ENCODE assay signal across 7 mouse cellular contexts in the genomic region with DNA sequence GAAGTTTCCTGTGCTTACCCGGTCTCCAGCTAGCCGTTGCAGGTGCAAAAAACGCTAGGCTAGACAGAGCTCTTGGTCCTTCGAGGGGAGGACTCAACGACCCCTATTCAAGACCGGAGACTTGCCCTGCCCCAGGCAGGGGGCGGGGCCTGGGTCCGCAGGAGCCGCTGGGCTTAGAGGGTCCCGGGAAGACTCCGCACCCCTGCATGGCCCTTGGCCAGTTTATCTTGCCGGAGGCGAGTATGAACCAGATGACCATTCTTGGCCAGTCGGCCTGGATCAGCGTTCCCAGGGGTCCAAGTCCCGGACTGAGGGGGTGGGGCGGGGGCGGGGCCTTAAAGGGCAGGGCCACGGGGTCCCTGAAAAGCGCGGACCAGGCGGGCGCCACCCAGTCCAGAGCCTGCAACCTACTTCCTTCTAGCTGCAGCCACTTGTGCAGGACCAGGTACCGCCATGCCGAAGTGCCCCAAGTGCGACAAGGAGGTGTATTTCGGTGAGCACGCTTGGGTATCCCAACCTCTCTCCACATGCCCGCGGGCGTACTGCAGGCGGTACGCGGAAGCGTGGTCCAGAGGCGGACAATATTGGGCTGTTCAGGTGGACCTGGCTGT. TPM values are rescaled to one million over a fixed set of nuclear protein-coding genes. Genes with fewer than 3 reads are reported as not detected.
DNase-seq lines count a peak whose midpoint lies in the region; ATAC-seq and TF ChIP-seq lines count a peak whose summit lies in the region.

No protein-coding gene starts in this region.

- no peaks in the 10 kb centered on the region for H3K27me3 ChIP-seq in MEL (ENCODE audit: control insufficient read depth in 1 of 2, insufficient read depth in 2 of 2, low read length in 2 of 2)
- H3K27me3 ChIP-seq in heart, embryonic 10.5 days (ENCODE audit: insufficient read depth, poor library complexity, severe bottlenecking), result peaks cover 12% of the 10 kb centered on the region; the same call in 1 of the 2 replicates
- H3K27me3 ChIP-seq in kidney, embryonic 16.5 days (ENCODE audit: insufficient read depth, low read length), result no peaks in the 10 kb centered on the region; the same call in 1 of the 2 replicates
- H3K27me3 ChIP-seq in splenic B cell, adult 2 months (ENCODE audit: control insufficient read depth, insufficient read depth, low read length, poor library complexity, severe bottlenecking), result no peaks in the 10 kb centered on the region

- peak; percentile 94 for DNase-seq in MEL (ENCODE audit: low read depth, low spot score)
- DNase-seq in embryo, embryonic 11 days, result peak; percentile 57
- DNase-seq in heart, embryonic 10.5 days (ENCODE audit: low spot score), result peak; percentile 80
- DNase-seq in lung, postnatal 25 days (ENCODE audit: low spot score), result peak; percentile 68
- DNase-seq in splenic B cell, adult 2 months (ENCODE audit: low read depth, low spot score), result peak; percentile 64
- no peak for DNase-seq in left cerebral cortex, postnatal 4 days

- TF ChIP-seq CTCF in MEL (IDR thresholded peaks at IDR 0.05 in 2 of 3, conservative IDR thresholded peaks at IDR 0.05 in 1 of 3; ENCODE audit: control insufficient read depth in 1 of 3, insufficient read depth in 1 of 3, low read depth in 2 of 3, low read length in 3 of 3, poor library complexity in 1 of 3, severe bottlenecking in 1 of 3), result no peak

- no peaks in the 10 kb centered on the region for H3K9me3 ChIP-seq in MEL (replicated peaks; ENCODE audit: insufficient read depth, low read length)
- no peaks in the 10 kb centered on the region for H3K9me3 ChIP-seq in heart, embryonic 10.5 days
- no peaks in the 10 kb centered on the region for H3K9me3 ChIP-seq in kidney, embryonic 16.5 days (ENCODE audit: low read length)

- peaks cover 5% of the 10 kb centered on the region for H3K79me2 ChIP-seq in MEL (ENCODE audit: control insufficient read depth, insufficient read depth, low read length, poor library complexity)

- H3K36me3 ChIP-seq in MEL (ENCODE audit: control insufficient read depth in 1 of 2, insufficient read depth in 2 of 2, low read length in 2 of 2), result peaks cover 0 to 18% of the 10 kb centered on the region in 2 experiments; a peak in 2 of 4 replicates
- peaks cover 5% of the 10 kb centered on the region; the same call in 1 of the 2 replicates for H3K36me3 ChIP-seq in heart, embryonic 10.5 days
- no peaks in the 10 kb centered on the region for H3K36me3 ChIP-seq in kidney, embryonic 16.5 days (ENCODE audit: insufficient read depth, low read length)
- H3K36me3 ChIP-seq in splenic B cell, adult 2 months (ENCODE audit: control insufficient read depth, insufficient read depth, low read length, poor library complexity, severe bottlenecking), result peaks cover 2% of the 10 kb centered on the region; the same call in 1 of the 2 replicates

- no peak for TF ChIP-seq EP300 in MEL (IDR thresholded peaks at IDR 0.05; ENCODE audit: low read depth in 1 of 2, low read length in 2 of 2)

- intact Hi-C loops in left cerebral cortex, postnatal 4 days (cut with DNase I), result no loop called here

- no peak for ATAC-seq in kidney, embryonic 16.5 days (ENCODE audit: low FRiP score, low TSS enrichment)

- H3K4me1 ChIP-seq in MEL (ENCODE audit: control insufficient read depth in 1 of 2, insufficient read depth in 2 of 2, low read length in 2 of 2), result peaks cover 16 to 44% of the 10 kb centered on the region in 2 experiments
- peaks cover 75% of the 10 kb centered on the region for H3K4me1 ChIP-seq in heart, embryonic 10.5 days
- peaks cover 47% of the 10 kb centered on the region for H3K4me1 ChIP-seq in kidney, embryonic 16.5 days (ENCODE audit: insufficient read depth, low read length)

- peak overlapping the region; percentile 79 for H3K9ac ChIP-seq in MEL (ENCODE audit: control insufficient read depth, low read depth, low read length, poor library complexity, severe bottlenecking)
- H3K9ac ChIP-seq in kidney, embryonic 16.5 days (replicated peaks; ENCODE audit: low read length), result peak overlapping the region; percentile 70

- peak overlapping the region; percentile 78 to 80 for H3K4me3 ChIP-seq in MEL (ENCODE audit: control insufficient read depth in 1 of 2, insufficient read depth in 1 of 2, low read depth in 2 of 2, low read length in 2 of 2)
- H3K4me3 ChIP-seq in heart, embryonic 10.5 days, result peak overlapping the region; percentile 70
- peak overlapping the region; percentile 63 for H3K4me3 ChIP-seq in kidney, embryonic 16.5 days (ENCODE audit: low read length)

- H3K4me2 ChIP-seq in kidney, embryonic 16.5 days (replicated peaks; ENCODE audit: low read depth, low read length), result peak overlapping the region; percentile 95

- peak overlapping the region; percentile 45 for H3K27ac ChIP-seq in MEL (ENCODE audit: control insufficient read depth, low read depth, low read length)
- peak overlapping the region; percentile 83 for H3K27ac ChIP-seq in heart, embryonic 10.5 days
- H3K27ac ChIP-seq in kidney, embryonic 16.5 days (ENCODE audit: low read length), result no peak overlapping the region

- no peak for TF ChIP-seq RAD21 in MEL (IDR thresholded peaks at IDR 0.05; ENCODE audit: low read depth, low read length)

- TF ChIP-seq POLR2A in MEL (IDR thresholded peaks at IDR 0.05; ENCODE audit: control insufficient read depth in 1 of 2, insufficient read depth in 1 of 2, low read depth in 1 of 2, low read length in 2 of 2, poor library complexity in 1 of 2), result peak in 1 of 2 experiments; percentile 98; a peak in 2 of 4 replicates

- 2% methylated on average over 35 of the region's 36 CpGs for WGBS in heart, embryonic 10.5 days
- WGBS in kidney, embryonic 16.5 days, result 1% methylated on average over 36 of the region's 36 CpGs

TF ChIP-seq in MEL, 35 proteins besides CTCF, POLR2A, EP300 and RAD21:
- no peak for TF ChIP-seq ZMIZ1 (IDR thresholded peaks at IDR 0.05; ENCODE audit: low read depth, low read length)
- no peak for TF ChIP-seq MYB (IDR thresholded peaks at IDR 0.05; ENCODE audit: low read depth, low read length)
- no peak for TF ChIP-seq ETS1 (IDR thresholded peaks at IDR 0.05; ENCODE audit: low read depth, low read length)
- no peak for TF ChIP-seq RCOR1 (IDR thresholded peaks at IDR 0.05; ENCODE audit: low read depth, low read length)
- TF ChIP-seq BHLHE40 (IDR thresholded peaks at IDR 0.05; ENCODE audit: borderline replicate concordance, low read depth, low read length), result no peak
- TF ChIP-seq TBP (IDR thresholded peaks at IDR 0.05; ENCODE audit: low read depth, low read length), result peak; percentile 91
- no peak for TF ChIP-seq POLR2AphosphoS2 (IDR thresholded peaks at IDR 0.05; ENCODE audit: low read length)
- TF ChIP-seq ELF1 (IDR thresholded peaks at IDR 0.05; ENCODE audit: low read depth, low read length), result no peak
- no peak for TF ChIP-seq MYC (IDR thresholded peaks at IDR 0.05; ENCODE audit: low read depth, low read length)
- TF ChIP-seq KAT2A (conservative IDR thresholded peaks at IDR 0.05; ENCODE audit: low read depth, low read length), result no peak
- TF ChIP-seq CHD2 (IDR thresholded peaks at IDR 0.05; ENCODE audit: low read length), result no peak
- no peak for TF ChIP-seq MXI1 (IDR thresholded peaks at IDR 0.05; ENCODE audit: low read depth, low read length)
- no peak for TF ChIP-seq ZNF384 (IDR thresholded peaks at IDR 0.05; ENCODE audit: low read depth, low read length)
- 0 out of 2 replicates have a peak, but pooled peaks have one; percentile 66 for TF ChIP-seq POLR2AphosphoS5 (IDR thresholded peaks at IDR 0.05; ENCODE audit: borderline replicate concordance, low read depth, low read length)
- no peak for TF ChIP-seq SMC3 (IDR thresholded peaks at IDR 0.05; ENCODE audit: low read depth, low read length)

RNA-seq across cellular contexts. Expression of gene Tedc1, which starts 4.5 kb away (rescaled TPM):
- 40.6 and 50.7 TPM in 2 replicates for total RNA-seq in MEL (2012; rRNA removed)
- 10 to 100 TPM in 1 of 2 experiments, not detected in 1; 74.7 TPM for polyA plus RNA-seq in MEL (2012; ENCODE audit: insufficient read depth in 1 of 2, insufficient read length in 2 of 2, low read depth in 1 of 2, low replicate concordance in 2 of 2, missing spikeins in 1 of 2)
- 32.7 and 33.5 TPM in 2 replicates for polyA plus RNA-seq in heart, embryonic 10.5 days (2016; fragmentation: Nextera tagmentation; extraction: Ambion mirVana)
- polyA plus RNA-seq in kidney, embryonic 16.5 days (2015; fragmentation: Nextera tagmentation; extraction: Ambion mirVana), result 38.2 and 45.5 TPM in 2 replicates
- total RNA-seq in left cerebral cortex, postnatal 4 days (2021), result 1 to 10 TPM; 5.6 to 5.7 TPM

RNA-seq across cellular contexts. Expression of gene Crip1, which starts 5.7 kb away (rescaled TPM):
- 419 and 438 TPM in 2 replicates for total RNA-seq in MEL (2012; rRNA removed)
- polyA plus RNA-seq in MEL (2012; ENCODE audit: insufficient read depth in 1 of 2, insufficient read length in 2 of 2, low read depth in 1 of 2, low replicate concordance in 2 of 2, missing spikeins in 1 of 2), result 100 to 1,000 TPM in 1 of 2 experiments, not detected in 1; 282 TPM
- polyA plus RNA-seq in heart, embryonic 10.5 days (2016; fragmentation: Nextera tagmentation; extraction: Ambion mirVana), result 511 and 613 TPM in 2 replicates
- 270 and 293 TPM in 2 replicates for polyA plus RNA-seq in kidney, embryonic 16.5 days (2015; fragmentation: Nextera tagmentation; extraction: Ambion mirVana)
- total RNA-seq in left cerebral cortex, postnatal 4 days (2021), result 10 to 100 TPM; 14.9 to 16.3 TPM

RNA-seq across cellular contexts. Expression of gene Crip2, which starts 11.7 kb away (rescaled TPM):
- 65.2 and 67.8 TPM in 2 replicates for total RNA-seq in MEL (2012; rRNA removed)
- polyA plus RNA-seq in MEL (2012; ENCODE audit: insufficient read depth in 1 of 2, insufficient read length in 2 of 2, low read depth in 1 of 2, low replicate concordance in 2 of 2, missing spikeins in 1 of 2), result 100 to 1,000 TPM in 1 of 2 experiments, not detected in 1; 261 TPM
- polyA plus RNA-seq in heart, embryonic 10.5 days (2016; fragmentation: Nextera tagmentation; extraction: Ambion mirVana), result 956 and 1,505 TPM in 2 replicates
- 244 and 263 TPM in 2 replicates for polyA plus RNA-seq in kidney, embryonic 16.5 days (2015; fragmentation: Nextera tagmentation; extraction: Ambion mirVana)
- 100 to 1,000 TPM; 306 to 334 TPM for total RNA-seq in left cerebral cortex, postnatal 4 days (2021)

RNA-seq across cellular contexts. Expression of gene Tmem121, which starts 34.0 kb away (rescaled TPM):
- total RNA-seq in MEL (2012; rRNA removed), result 14.4 and 17.0 TPM in 2 replicates
- 10 to 100 TPM in 1 of 2 experiments, not detected in 1; 35.2 TPM for polyA plus RNA-seq in MEL (2012; ENCODE audit: insufficient read depth in 1 of 2, insufficient read length in 2 of 2, low read depth in 1 of 2, low replicate concordance in 2 of 2, missing spikeins in 1 of 2)
- polyA plus RNA-seq in heart, embryonic 10.5 days (2016; fragmentation: Nextera tagmentation; extraction: Ambion mirVana), result 2.6 and 6.1 TPM in 2 replicates
- 8.6 and 10.9 TPM in 2 replicates for polyA plus RNA-seq in kidney, embryonic 16.5 days (2015; fragmentation: Nextera tagmentation; extraction: Ambion mirVana)
- 10 to 100 TPM; 37.8 to 40.0 TPM for total RNA-seq in left cerebral cortex, postnatal 4 days (2021)

RNA-seq across cellular contexts. Expression of gene Mta1, which starts 53.7 kb away (rescaled TPM):
- 99.5 and 102 TPM in 2 replicates for total RNA-seq in MEL (2012; rRNA removed)
- polyA plus RNA-seq in MEL (2012; ENCODE audit: insufficient read depth in 1 of 2, insufficient read length in 2 of 2, low read depth in 1 of 2, low replicate concordance in 2 of 2, missing spikeins in 1 of 2), result 100 to 1,000 TPM in 1 of 2 experiments, 10 to 100 TPM in 1; 69.0 to 410 TPM
- polyA plus RNA-seq in heart, embryonic 10.5 days (2016; fragmentation: Nextera tagmentation; extraction: Ambion mirVana), result 12.0 and 17.5 TPM in 2 replicates
- 15.4 and 15.9 TPM in 2 replicates for polyA plus RNA-seq in kidney, embryonic 16.5 days (2015; fragmentation: Nextera tagmentation; extraction: Ambion mirVana)
- total RNA-seq in left cerebral cortex, postnatal 4 days (2021), result 100 to 1,000 TPM; 103 to 105 TPM
